Mouse (Mus musculus): ENCODE data around the gene Olfr902. TPM values are rescaled to one million over a fixed set of nuclear protein-coding genes. Genes with fewer than 3 reads are reported as not detected.
"Not testable (repeated sequence)": the region's sequence is repeated elsewhere in the genome, so short reads cannot be mapped to it uniquely, and the experiment has no call there.

The Olfr902 gene
- total RNA-seq (2021) (not detected), polyA plus RNA-seq (2012; rRNA removed) (not detected in 2 replicates)
- long read RNA-seq = 0 reads

DNA sequence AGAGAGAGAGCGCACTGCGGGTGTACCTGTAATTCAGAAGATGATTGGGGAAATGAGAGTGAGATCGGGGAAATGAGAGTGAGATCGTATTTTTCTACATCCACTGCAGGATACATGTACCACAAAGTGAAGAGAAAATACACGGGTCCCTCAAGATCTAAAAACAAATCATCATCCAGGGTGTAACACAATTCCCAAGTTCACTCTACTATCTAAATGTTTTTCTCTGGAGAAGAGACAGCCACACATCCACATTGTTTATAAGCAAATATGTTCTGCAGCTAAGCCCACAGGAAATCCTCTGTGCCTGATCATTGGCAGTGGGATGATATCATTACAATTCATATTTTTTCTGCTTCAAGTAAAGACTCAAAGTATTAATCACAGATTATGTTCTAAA is at the start of gene Olfr902:
Gene Olfr902, plus strand, starts transcription at position 301 of the 400 bp plus-strand sequence.
- 79% methylated on average over 5 of the region's 5 CpGs for WGBS
- Histone ChIP-seq H3K36me3 (ENCODE audit: control insufficient read depth, insufficient read depth, low read length) (no peaks in the 10 kb centered on the region), H3K27ac (no peak within 1 kb of the TSS), H3K9ac (ENCODE audit: low read depth, low read length) (no peak within 1 kb of the TSS), H3K27me3 (ENCODE audit: control insufficient read depth, insufficient read depth, low read length) (no peaks in the 10 kb centered on the region), H3K4me1 (ENCODE audit: control insufficient read depth, insufficient read depth, low read length) (no peaks in the 10 kb centered on the region), H3K79me2 (replicated peaks; ENCODE audit: control insufficient read depth, insufficient read depth, low read length) (no peaks in the 10 kb centered on the region), H3K4me3 (no peak within 1 kb of the TSS)
- intact Hi-C loops (cut with DNase I) = no loop called here
- TF ChIP-seq CTCF (IDR thresholded peaks at IDR 0.05) = no peak
- TF ChIP-seq EP300 (IDR thresholded peaks at IDR 0.05; ENCODE audit: insufficient read depth, low read depth, low read length) = no peak
- TF ChIP-seq POLR2A (IDR thresholded peaks at IDR 0.05; ENCODE audit: insufficient read depth, low read depth, low read length) = no peak
- no peak for DNase-seq

DNA sequence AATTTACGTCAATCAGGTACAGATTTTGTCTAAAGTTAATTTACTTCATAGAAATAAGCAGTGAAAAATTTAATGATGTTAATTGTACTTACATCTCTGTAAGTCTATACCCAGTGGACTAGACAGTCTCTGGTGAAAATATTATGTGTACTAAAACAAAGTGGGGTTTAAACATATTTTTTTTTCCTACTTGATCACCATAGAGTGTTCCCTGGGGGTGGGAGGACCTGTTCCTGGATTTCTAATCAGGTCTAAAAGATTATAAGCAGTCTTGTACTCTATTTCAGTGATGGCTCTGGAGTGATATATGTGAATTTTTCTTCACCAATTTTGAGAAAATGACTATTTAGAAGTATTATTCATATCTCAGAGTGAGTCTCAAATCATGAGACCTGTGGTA is 46.1 kb upstream of the Olfr902 start, which contains the start of gene Olfr147:
Gene Olfr147, plus strand, starts transcription at position 301 of the 400 bp plus-strand sequence.
- DNase-seq = no peak
- 63% methylated on average over 1 of the region's 1 CpGs for WGBS
- TF ChIP-seq POLR2A (IDR thresholded peaks at IDR 0.05; ENCODE audit: insufficient read depth, low read depth, low read length) = no peak
- TF ChIP-seq CTCF (IDR thresholded peaks at IDR 0.05) = no peak
- no peak for TF ChIP-seq EP300 (IDR thresholded peaks at IDR 0.05; ENCODE audit: insufficient read depth, low read depth, low read length)
- Histone ChIP-seq H3K27me3 (ENCODE audit: control insufficient read depth, insufficient read depth, low read length) (no peaks in the 10 kb centered on the region), H3K9ac (ENCODE audit: low read depth, low read length) (no peak within 1 kb of the TSS), H3K27ac (no peak within 1 kb of the TSS), H3K4me1 (ENCODE audit: control insufficient read depth, insufficient read depth, low read length) (no peaks in the 10 kb centered on the region), H3K4me3 (no peak within 1 kb of the TSS), H3K79me2 (replicated peaks; ENCODE audit: control insufficient read depth, insufficient read depth, low read length) (no peaks in the 10 kb centered on the region), H3K36me3 (ENCODE audit: control insufficient read depth, insufficient read depth, low read length) (no peaks in the 10 kb centered on the region)
- intact Hi-C loops (cut with DNase I) = no loop called here

DNA sequence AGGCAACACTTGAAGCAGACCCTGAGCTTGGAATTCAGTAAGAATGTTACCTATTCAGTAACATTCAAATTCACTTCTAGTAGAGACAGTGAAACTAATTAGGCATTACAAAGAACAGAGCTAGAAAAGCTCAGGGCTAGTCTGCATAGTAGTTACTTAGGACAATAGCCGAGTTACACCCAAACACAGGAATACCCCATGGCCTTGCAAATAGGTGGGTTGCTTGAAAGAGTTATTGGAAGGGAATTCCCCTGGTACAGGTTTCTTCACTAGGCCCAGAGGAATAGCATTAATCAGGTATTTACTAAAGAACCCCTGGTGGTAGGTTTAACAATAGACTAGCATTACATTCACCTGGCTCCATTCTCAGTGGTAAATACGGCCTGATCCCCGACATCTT is 40.0 kb upstream of the Olfr902 start:
- H3K79me2 ChIP-seq (replicated peaks; ENCODE audit: control insufficient read depth, insufficient read depth, low read length); DNase-seq; H3K4me1 ChIP-seq (ENCODE audit: control insufficient read depth, insufficient read depth, low read length); H3K27me3 ChIP-seq (ENCODE audit: control insufficient read depth, insufficient read depth, low read length); H3K4me3 ChIP-seq; H3K27ac ChIP-seq; intact Hi-C loops (cut with DNase I); H3K9ac ChIP-seq (ENCODE audit: low read depth, low read length); H3K36me3 ChIP-seq (ENCODE audit: control insufficient read depth, insufficient read depth, low read length): not testable (repeated sequence)
- WGBS = 90% methylated on average over 3 of the region's 3 CpGs

DNA sequence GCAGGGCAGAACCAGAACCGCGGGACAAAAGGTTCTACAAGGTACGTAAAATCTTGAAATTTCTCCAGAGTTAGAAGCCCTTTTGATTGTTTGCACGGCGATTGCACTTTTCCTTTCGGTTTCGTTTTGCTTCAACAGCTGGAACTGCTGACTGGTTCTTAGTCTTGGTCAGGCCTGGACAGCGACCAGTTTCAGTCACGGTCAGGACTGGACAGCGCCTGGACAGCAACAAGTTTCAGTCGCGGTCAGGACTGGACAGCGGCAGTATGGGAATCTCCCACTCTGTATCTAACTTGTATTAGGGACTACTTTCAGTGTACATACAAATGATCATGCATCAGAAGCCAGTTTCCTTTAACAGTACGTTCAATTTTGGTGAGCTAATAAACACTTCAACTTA is 34.0 kb upstream of the Olfr902 start:
- WGBS = 90% methylated on average over 14 of the region's 14 CpGs
- not testable (repeated sequence) for H3K27ac ChIP-seq

DNA sequence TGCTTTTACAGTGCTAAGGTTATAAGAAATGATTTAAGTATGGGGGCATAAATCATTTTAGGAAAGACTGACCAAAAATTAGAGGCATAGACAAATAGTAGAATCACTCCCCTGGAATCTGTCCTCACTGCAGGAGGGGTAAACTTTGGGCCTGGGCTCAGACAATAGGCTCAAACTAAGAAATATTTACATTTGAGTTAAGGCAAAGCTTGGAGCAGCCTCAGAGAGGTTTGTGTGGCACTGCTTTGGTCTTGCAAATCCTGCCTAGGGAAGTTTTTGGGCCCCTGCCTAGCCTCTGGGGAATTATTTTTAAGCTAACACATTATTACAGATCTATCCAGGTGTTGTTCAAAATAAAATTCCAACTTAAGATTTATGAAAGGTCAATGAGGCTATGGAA is 23.7 kb upstream of the Olfr902 start:
- DNase-seq = no peak
- H3K4me3 ChIP-seq = no peak overlapping the region
- H3K4me1 ChIP-seq (ENCODE audit: control insufficient read depth, insufficient read depth, low read length) = no peaks in the 10 kb centered on the region
- no peaks in the 10 kb centered on the region for H3K27me3 ChIP-seq (ENCODE audit: control insufficient read depth, insufficient read depth, low read length)
- intact Hi-C loops (cut with DNase I) = no loop called here
- no peak overlapping the region for H3K9ac ChIP-seq (ENCODE audit: low read depth, low read length)
- TF ChIP-seq EP300 (IDR thresholded peaks at IDR 0.05; ENCODE audit: insufficient read depth, low read depth, low read length) = no peak
- TF ChIP-seq CTCF (IDR thresholded peaks at IDR 0.05) = no peak
- no peak for TF ChIP-seq POLR2A (IDR thresholded peaks at IDR 0.05; ENCODE audit: insufficient read depth, low read depth, low read length)
- no peak overlapping the region for H3K27ac ChIP-seq
- H3K36me3 ChIP-seq (ENCODE audit: control insufficient read depth, insufficient read depth, low read length) = no peaks in the 10 kb centered on the region
- H3K79me2 ChIP-seq (replicated peaks; ENCODE audit: control insufficient read depth, insufficient read depth, low read length) = no peaks in the 10 kb centered on the region

More for the DNA sequence above, 34.0 kb upstream of the Olfr902 start:
- H3K4me3 ChIP-seq; DNase-seq; H3K27me3 ChIP-seq (ENCODE audit: control insufficient read depth, insufficient read depth, low read length); intact Hi-C loops (cut with DNase I); H3K36me3 ChIP-seq (ENCODE audit: control insufficient read depth, insufficient read depth, low read length); H3K4me1 ChIP-seq (ENCODE audit: control insufficient read depth, insufficient read depth, low read length); H3K79me2 ChIP-seq (replicated peaks; ENCODE audit: control insufficient read depth, insufficient read depth, low read length); H3K9ac ChIP-seq (ENCODE audit: low read depth, low read length): not testable (repeated sequence)

GRCm38 (mm10) chr9:38427026-38427425 is 20.4 kb upstream of the Olfr902 start:
- no peak overlapping the region for H3K4me3 ChIP-seq
- no peak overlapping the region for H3K9ac ChIP-seq (ENCODE audit: low read depth, low read length)
- H3K79me2 ChIP-seq (replicated peaks; ENCODE audit: control insufficient read depth, insufficient read depth, low read length) = no peaks in the 10 kb centered on the region
- H3K36me3 ChIP-seq (ENCODE audit: control insufficient read depth, insufficient read depth, low read length) = no peaks in the 10 kb centered on the region
- H3K4me1 ChIP-seq (ENCODE audit: control insufficient read depth, insufficient read depth, low read length) = no peaks in the 10 kb centered on the region
- TF ChIP-seq POLR2A (IDR thresholded peaks at IDR 0.05; ENCODE audit: insufficient read depth, low read depth, low read length) (no peak), EP300 (IDR thresholded peaks at IDR 0.05; ENCODE audit: insufficient read depth, low read depth, low read length) (no peak), CTCF (IDR thresholded peaks at IDR 0.05) (no peak)
- 25% methylated on average over 1 of the region's 1 CpGs for WGBS
- no peak for DNase-seq
- intact Hi-C loops (cut with DNase I) = no loop called here
- no peaks in the 10 kb centered on the region for H3K27me3 ChIP-seq (ENCODE audit: control insufficient read depth, insufficient read depth, low read length)
- H3K27ac ChIP-seq = no peak overlapping the region

- Histone ChIP-seq H3K27ac (no peak within 1 kb of the TSS), H3K4me1 (ENCODE audit: control insufficient read depth, insufficient read depth, low read length) (no peaks in the 10 kb centered on the region), H3K27me3 (ENCODE audit: control insufficient read depth, insufficient read depth, low read length) (no peaks in the 10 kb centered on the region), H3K4me3 (no peak within 1 kb of the TSS), H3K36me3 (ENCODE audit: control insufficient read depth, insufficient read depth, low read length) (no peaks in the 10 kb centered on the region), H3K9ac (ENCODE audit: low read depth, low read length) (no peak within 1 kb of the TSS), H3K79me2 (replicated peaks; ENCODE audit: control insufficient read depth, insufficient read depth, low read length) (no peaks in the 10 kb centered on the region)
- WGBS = 66% methylated on average over 1 of the region's 1 CpGs
- no peak for DNase-seq
- intact Hi-C loops (cut with DNase I) = no loop called here
- TF ChIP-seq EP300 (IDR thresholded peaks at IDR 0.05; ENCODE audit: insufficient read depth, low read depth, low read length) (no peak), CTCF (IDR thresholded peaks at IDR 0.05) (no peak), POLR2A (IDR thresholded peaks at IDR 0.05; ENCODE audit: insufficient read depth, low read depth, low read length) (no peak)
These were observed 18.3 kb upstream of the Olfr902 start, which contains the start of gene Olfr901 for GRCm38 (mm10) chr9:38429155-38429554. Gene Olfr901 (plus strand): TSS chr9:38429455.
